Mouse (Mus musculus) hindbrain, postnatal 0 days (tissue): ENCODE results near the gene Trim9. TPM values are rescaled to one million over a fixed set of nuclear protein-coding genes. Genes with fewer than 3 reads are reported as not detected.

Source experiments
- ATAC-seq: fragments of 200-750 bp; cut with Nextera tagmentation; 2 replicates; pipeline ENCODE4 v1.8.0; 2017; ENCODE audit warnings: mild to moderate bottlenecking, moderate TSS enrichment, moderate library complexity
- DNase-seq: peaks from one replicate; pipeline ENCODE4 v3.0.0-alpha.2; 2015; ENCODE audit warnings: low spot score
- H3K27ac ChIP-seq: fragments of 300-500 bp; sonication (generic); 2 replicates; pipeline ENCODE4 v1.5.1; 2014; ENCODE audit warnings: mild to moderate bottlenecking
- H3K27me3 ChIP-seq: fragments of 300-500 bp; sonication (generic); 2 replicates; pipeline ENCODE4 v1.6.1; 2014; ENCODE audit warnings: low read length, mixed read lengths; ENCODE audit not compliant: insufficient read depth
- H3K36me3 ChIP-seq: fragments of 300-500 bp; sonication (generic); 2 replicates; pipeline ENCODE4 v1.6.1; 2014; ENCODE audit warnings: low read length, mixed read lengths; ENCODE audit not compliant: insufficient read depth
- H3K4me1 ChIP-seq: fragments of 300-500 bp; sonication (generic); 2 replicates; pipeline ENCODE4 v1.6.1; 2014; ENCODE audit warnings: antibody characterized with exemption, low read length, mixed read lengths; ENCODE audit not compliant: insufficient read depth
- H3K4me2 ChIP-seq: fragments of 300-500 bp; sonication (generic); 2 replicates; pipeline ENCODE4 v1.6.1; 2014; ENCODE audit warnings: low read depth, mild to moderate bottlenecking, low read length, moderate library complexity, mixed read lengths
- H3K4me3 ChIP-seq: fragments of 300-500 bp; sonication (generic); 2 replicates; pipeline ENCODE4 v1.5.1; 2014; ENCODE audit warnings: low read length
- H3K9ac ChIP-seq: fragments of 300-500 bp; sonication (generic); replicated peaks from 2 replicates; pipeline ENCODE4 v1.6.1; 2014; ENCODE audit warnings: mild to moderate bottlenecking, low read length, moderate library complexity, mixed read lengths
- H3K9me3 ChIP-seq: fragments of 300-500 bp; sonication (generic); 2 replicates; pipeline ENCODE4 v1.6.1; 2016; ENCODE audit warnings: low read length, mixed read lengths
- CTCF ChIP-seq: IDR thresholded peaks from 2 replicates; pipeline ENCODE4 v1.5.1; 2016; ENCODE audit warnings: antibody characterized with exemption, control low read depth, low read depth
- WGBS: fragments of 180-500 bp; shearing (Covaris S2); extraction: QIAGEN DNeasy Blood & Tissue Kit; methylation state at CpG from one replicate; pipeline ENCODE4 v1.1.7; 2014; 5-methylcytosine and 5-hydroxymethylcytosine counted together
- polyA plus RNA-seq: library from polyadenylated mRNA; unstranded; fragments of >200 nt; fragmentation: Nextera tagmentation; extraction: Ambion mirVana; gene quantifications from 2 replicates; pipeline ENCODE4 v1.2.1, GENCODE M21; 2015
- total RNA-seq: library from RNA; depleted of rRNA; stranded (reverse); fragments of >200 nt; gene quantifications from 2 replicates; pipeline ENCODE4 v1.2.3, GENCODE M21; 2014

The Trim9 gene
- total and polyA plus RNA-seq, 2 experiments from 2014 or later, result 105 to 214 TPM

DNA sequence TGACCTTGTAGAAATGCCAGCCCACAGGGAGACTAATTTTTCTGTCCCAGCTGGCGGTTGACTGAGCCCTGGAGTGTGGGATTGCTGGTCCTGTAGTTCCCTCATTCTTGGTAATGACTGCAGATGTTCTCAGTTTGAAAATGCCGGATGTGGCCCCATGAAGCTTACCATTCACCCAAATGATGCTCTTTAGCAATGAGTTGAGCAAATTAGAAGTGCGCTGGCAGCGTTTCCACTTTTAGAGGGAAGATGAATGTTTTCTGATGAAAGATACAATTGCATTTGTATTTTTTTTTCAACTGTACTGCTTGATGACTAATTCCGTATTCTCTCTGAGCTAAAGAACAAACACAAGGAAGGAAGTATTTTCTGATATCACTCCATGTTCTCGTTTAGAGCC is 2.4 kb upstream of the Trim9 start:
- DNase-seq (no peak), ATAC-seq (no peak)
- no peaks in the 10 kb centered on the region for H3K9me3 ChIP-seq
- H3K36me3 ChIP-seq, result no peaks in the 10 kb centered on the region
- no peak overlapping the region for H3K9ac ChIP-seq
- no peak overlapping the region for H3K4me3 ChIP-seq
- peaks cover 4% of the 10 kb centered on the region; the same call in 1 of the 2 replicates for H3K4me1 ChIP-seq
- no peak overlapping the region for H3K27ac ChIP-seq
- no peak overlapping the region for H3K4me2 ChIP-seq
- WGBS, result 79% methylated on average over 6 of the region's 6 CpGs
- no peak for TF ChIP-seq CTCF
- no peaks in the 10 kb centered on the region for H3K27me3 ChIP-seq

DNA sequence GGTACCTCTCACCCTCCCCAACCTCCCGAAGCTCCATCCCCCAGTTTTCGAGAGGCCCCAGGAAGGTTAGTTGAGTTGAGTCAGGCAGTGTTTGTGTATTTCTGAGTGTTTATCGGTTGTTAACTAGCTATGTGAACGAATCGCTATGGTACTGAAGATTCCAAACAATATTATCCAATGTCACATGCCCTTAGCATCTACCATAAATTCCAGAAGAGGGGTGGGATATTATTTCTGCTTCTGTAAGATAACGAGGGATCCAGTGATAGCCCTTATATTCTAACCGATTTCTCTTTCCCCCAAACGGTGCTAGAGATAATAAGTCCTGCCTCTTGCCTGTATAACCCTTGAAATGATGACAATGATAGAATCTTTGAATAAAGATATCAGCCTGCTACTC is 612 bp upstream of the Trim9 start:
- DNase-seq, result peak; percentile 56
- peak overlapping the region; percentile 88 for H3K9ac ChIP-seq
- peak overlapping the region; percentile 76 for H3K4me2 ChIP-seq
- no peak for TF ChIP-seq CTCF
- H3K4me3 ChIP-seq, result peak overlapping the region; percentile 68
- no peaks in the 10 kb centered on the region for H3K9me3 ChIP-seq
- peaks cover 4% of the 10 kb centered on the region; the same call in 1 of the 2 replicates for H3K4me1 ChIP-seq
- no peaks in the 10 kb centered on the region for H3K36me3 ChIP-seq
- 4% methylated on average over 8 of the region's 8 CpGs for whole genome bisulfite sequencing
- H3K27ac ChIP-seq, result peak overlapping the region; percentile 90
- H3K27me3 ChIP-seq, result no peaks in the 10 kb centered on the region
- no peak for ATAC-seq

DNA sequence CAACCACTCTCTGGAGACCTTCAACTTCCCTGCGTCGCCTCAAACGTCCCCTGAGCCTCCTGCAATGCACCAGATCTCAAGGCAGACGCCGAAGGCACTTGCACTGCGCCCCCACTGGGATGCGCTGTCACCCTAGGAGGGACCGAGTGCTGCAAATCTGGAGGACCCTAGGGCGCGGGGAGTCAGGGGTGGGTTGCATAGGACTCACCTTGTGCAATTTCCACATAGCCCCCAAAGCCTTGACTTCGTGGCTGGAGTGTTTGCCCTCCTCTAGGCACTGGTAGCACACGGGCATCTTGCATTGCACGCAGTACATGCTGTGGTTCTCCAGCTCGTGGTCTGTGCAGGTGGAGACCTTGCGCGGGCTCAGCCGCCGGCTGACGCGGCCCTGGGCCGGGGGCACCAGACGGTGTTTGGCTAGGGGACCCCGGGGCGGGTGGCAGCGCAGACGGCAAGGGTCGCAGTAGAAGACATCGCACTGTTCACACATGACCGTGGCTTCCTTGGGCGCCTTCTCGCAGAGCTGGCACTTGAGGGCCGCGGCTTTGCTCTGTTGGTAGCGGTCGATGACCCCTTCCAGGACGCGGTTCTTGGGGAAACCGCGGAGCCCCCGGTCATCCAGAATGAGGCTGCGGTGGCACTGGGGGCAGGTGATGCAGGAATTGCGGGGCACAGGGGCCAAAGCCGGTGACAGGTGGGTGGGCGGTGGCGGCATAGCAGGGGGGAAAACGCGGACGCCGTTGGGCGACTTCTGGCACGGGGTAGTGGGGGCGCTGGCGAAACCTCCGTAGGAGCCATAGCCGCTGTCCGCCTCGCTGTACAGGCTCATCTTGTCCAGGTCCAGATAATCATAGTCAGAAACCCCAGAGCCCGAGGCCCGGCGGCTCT is 1.0 kb downstream of the Trim9 start:
- Histone ChIP-seq H3K4me1 (peaks cover 4% of the 10 kb centered on the region; the same call in 1 of the 2 replicates), H3K9me3 (no peaks in the 10 kb centered on the region), H3K4me3 (peak overlapping the region; percentile 68), H3K4me2 (peak overlapping the region; percentile 76), H3K36me3 (no peaks in the 10 kb centered on the region), H3K9ac (peak overlapping the region; percentile 88), H3K27ac (peak overlapping the region; percentile 90), H3K27me3 (no peaks in the 10 kb centered on the region)
- ATAC-seq (peak; percentile 61), DNase-seq (peak; percentile 88)
- under 1% methylated on average over 60 of the region's 60 CpGs for WGBS
- peak; percentile 84 for TF ChIP-seq CTCF

DNA sequence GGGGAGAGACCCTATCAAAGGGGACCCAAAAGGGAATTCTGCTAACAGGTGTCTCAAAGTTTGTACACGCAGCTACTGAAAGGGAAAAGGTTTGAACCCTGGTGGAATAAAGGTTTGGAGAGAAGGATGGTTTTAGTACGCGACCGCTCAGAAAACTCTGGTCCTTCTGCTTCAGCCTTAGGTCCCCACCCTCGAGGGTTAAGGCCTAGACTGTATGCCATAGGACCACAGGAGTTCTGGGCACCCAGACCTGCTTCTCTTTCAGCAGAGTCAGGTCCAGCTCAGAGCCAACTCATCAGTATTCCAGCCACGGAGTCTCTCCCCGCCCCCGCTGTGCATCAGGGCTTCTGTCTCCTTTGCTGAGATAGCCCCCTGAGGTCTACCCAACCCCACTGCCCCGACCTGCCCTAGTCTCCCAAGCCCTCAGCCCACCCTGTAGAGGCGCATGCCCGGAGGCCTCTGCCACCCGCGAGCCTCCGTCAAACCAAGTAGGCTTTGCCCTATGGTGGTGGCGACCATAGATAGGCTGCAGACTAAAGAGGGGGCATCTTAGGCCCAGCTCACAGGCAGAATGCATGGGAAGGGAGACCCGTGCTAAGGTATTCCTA is 1.8 kb downstream of the Trim9 start:
- Histone ChIP-seq H3K36me3 (no peaks in the 10 kb centered on the region), H3K4me1 (peaks cover 4% of the 10 kb centered on the region; the same call in 1 of the 2 replicates), H3K27me3 (no peaks in the 10 kb centered on the region), H3K27ac (peak overlapping the region; percentile 90), H3K9ac (peak overlapping the region; percentile 88), H3K4me2 (peak overlapping the region; percentile 76), H3K9me3 (no peaks in the 10 kb centered on the region), H3K4me3 (peak overlapping the region; percentile 68)
- WGBS, result 23% methylated on average over 16 of the region's 16 CpGs
- no peak for TF ChIP-seq CTCF
- peak; percentile 67 for DNase-seq
- ATAC-seq, result peak; percentile 13

DNA sequence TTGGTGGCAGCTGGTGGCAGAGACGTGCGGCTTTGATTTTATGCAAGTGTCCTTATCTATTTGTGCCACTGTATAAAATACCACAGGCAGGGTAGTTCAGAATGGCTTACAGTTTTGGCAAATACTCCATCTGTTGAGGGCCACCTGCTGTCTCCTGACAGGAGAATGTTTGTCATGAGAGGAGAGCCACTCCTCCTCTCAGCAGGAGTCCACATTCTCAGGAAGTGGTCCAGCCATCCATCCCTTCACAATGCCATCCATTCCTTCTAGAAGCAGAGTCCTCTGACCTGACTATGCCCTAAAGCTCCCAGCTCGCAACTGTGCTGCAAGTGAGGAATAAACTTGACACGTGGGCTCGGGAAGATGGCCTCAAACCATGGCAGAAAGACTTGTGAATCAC is 12.2 kb downstream of the Trim9 start:
- ATAC-seq, result 0 out of 2 replicates have a peak, but pooled peaks have one; percentile 40
- Histone ChIP-seq H3K9ac (no peak overlapping the region), H3K4me1 (0 out of 2 replicates have a peak, but pooled peaks cover 6% of the 10 kb centered on the region), H3K4me3 (no peak overlapping the region), H3K27me3 (no peaks in the 10 kb centered on the region), H3K4me2 (no peak overlapping the region), H3K9me3 (no peaks in the 10 kb centered on the region), H3K27ac (peak overlapping the region; percentile 32; the same call in 1 of the 2 replicates), H3K36me3 (no peaks in the 10 kb centered on the region)
- TF ChIP-seq CTCF, result no peak
- peak; percentile 40 for DNase-seq
- 21% methylated on average over 5 of the region's 5 CpGs for WGBS

DNA sequence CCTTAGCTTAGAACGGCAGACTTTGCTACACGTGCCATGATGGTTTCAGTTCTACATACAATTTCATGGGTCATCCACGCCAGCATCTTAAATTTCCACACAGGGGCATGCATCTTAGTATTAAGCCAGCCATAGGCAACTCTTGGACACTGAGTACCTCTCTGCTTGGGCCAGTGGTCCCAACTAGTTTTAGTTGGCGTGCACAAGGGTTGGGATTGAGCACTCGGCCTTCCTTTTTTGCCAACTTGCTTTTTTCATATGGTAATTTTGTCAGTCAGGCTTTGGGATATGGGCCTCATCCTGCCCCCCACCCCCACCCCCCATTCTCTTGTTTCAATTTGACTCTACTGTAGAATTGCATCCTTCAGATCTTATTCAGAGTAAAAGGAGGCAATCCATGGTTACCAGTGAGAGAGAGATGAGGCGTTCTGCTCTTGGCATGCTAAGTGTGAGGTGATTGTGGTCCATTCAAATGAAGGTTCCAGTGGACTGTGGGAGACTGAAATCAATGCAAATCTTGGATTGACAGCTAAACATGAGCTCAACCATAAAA is 14.1 kb downstream of the Trim9 start:
- Histone ChIP-seq H3K27ac (peak overlapping the region; percentile 69; the same call in 1 of the 2 replicates), H3K36me3 (no peaks in the 10 kb centered on the region), H3K4me1 (0 out of 2 replicates have a peak, but pooled peaks cover 6% of the 10 kb centered on the region), H3K9ac (no peak overlapping the region), H3K9me3 (no peaks in the 10 kb centered on the region), H3K4me3 (no peak overlapping the region), H3K4me2 (no peak overlapping the region), H3K27me3 (no peaks in the 10 kb centered on the region)
- 63% methylated on average over 6 of the region's 6 CpGs for WGBS
- peak; percentile 60 for DNase-seq
- ATAC-seq, result peak; percentile 79
- no peak for TF ChIP-seq CTCF
